ENCODE assay signal across 9 mouse cellular contexts in genomic region chr11:54264542-54264941, GRCm38 (mm10). TPM values are rescaled to one million over a fixed set of nuclear protein-coding genes. Genes with fewer than 3 reads are reported as not detected.
DNase-seq lines count a peak whose midpoint lies in the region; ATAC-seq and TF ChIP-seq lines count a peak whose summit lies in the region.
"Had no signal": no experiment of that assay in that cellular context is flagged by ENCODE, and none has a peak within 500 bp of the region (broad histone marks: within the 10 kb centered on the region; RNA-seq: fewer than 3 reads in every experiment).

No protein-coding gene starts in this region.

- ATAC-seq in forebrain, postnatal 0 days: no peak
- ATAC-seq in forebrain, embryonic 15.5 days (replicated peaks): no peak
- no peak for ATAC-seq in lung, embryonic 14.5 days (ENCODE audit: insufficient read depth)

- no peaks in the 10 kb centered on the region for H3K4me1 ChIP-seq in forebrain, postnatal 0 days (ENCODE audit: insufficient read depth)
- no peaks in the 10 kb centered on the region for H3K4me1 ChIP-seq in forebrain, embryonic 15.5 days
- no peaks in the 10 kb centered on the region for H3K4me1 ChIP-seq in cortical plate, adult 2 months (ENCODE audit: control insufficient read depth, insufficient read depth, low read length)
- no peaks in the 10 kb centered on the region for H3K4me1 ChIP-seq in lung, embryonic 14.5 days (ENCODE audit: insufficient read depth)

- peak; percentile 85 for TF ChIP-seq CTCF in forebrain, postnatal 0 days (IDR thresholded peaks at IDR 0.05; ENCODE audit: low read depth)
- peak; percentile 74 for TF ChIP-seq CTCF in cortical plate, adult 2 months (IDR thresholded peaks at IDR 0.05; ENCODE audit: extremely low read depth, insufficient read depth, low read length)
- TF ChIP-seq CTCF in lung, embryonic 14.5 days (IDR thresholded peaks at IDR 0.05; ENCODE audit: low read depth): peak; percentile 93

- H3K36me3 ChIP-seq in forebrain, postnatal 0 days (ENCODE audit: insufficient read depth): no peaks in the 10 kb centered on the region
- no peaks in the 10 kb centered on the region for H3K36me3 ChIP-seq in forebrain, embryonic 15.5 days
- no peaks in the 10 kb centered on the region for H3K36me3 ChIP-seq in lung, embryonic 14.5 days (ENCODE audit: insufficient read depth)

- 58% methylated on average over 2 of the region's 2 CpGs for WGBS in forebrain, postnatal 0 days
- 53% methylated on average over 2 of the region's 2 CpGs for WGBS in forebrain, embryonic 15.5 days
- 46% methylated on average over 2 of the region's 2 CpGs for WGBS in lung, embryonic 14.5 days

- peak; percentile 67 for DNase-seq in forebrain, postnatal 0 days
- DNase-seq in urinary bladder, postnatal 25 days (ENCODE audit: low spot score): peak; percentile 25
- no peak for DNase-seq in urinary bladder, postnatal 10 days (ENCODE audit: low spot score)
- peak; percentile 46 for DNase-seq in kidney, postnatal 14 days
- peak; percentile 83 for DNase-seq in lung, embryonic 14.5 days
- DNase-seq in spleen, postnatal 4 days (ENCODE audit: low spot score in 2 of 2): peak; percentile 43 to 77

- no peak overlapping the region for H3K4me2 ChIP-seq in forebrain, postnatal 0 days (ENCODE audit: low read depth)
- H3K4me2 ChIP-seq in forebrain, embryonic 15.5 days (replicated peaks): no peak overlapping the region
- no peak overlapping the region for H3K4me2 ChIP-seq in lung, embryonic 14.5 days

- no peak overlapping the region for H3K27ac ChIP-seq in forebrain, postnatal 0 days (ENCODE audit: low read depth, low read length)
- H3K27ac ChIP-seq in forebrain, embryonic 15.5 days (replicated peaks): no peak overlapping the region
- H3K27ac ChIP-seq in cortical plate, adult 2 months (ENCODE audit: insufficient read depth, low read length): no peak overlapping the region
- no peak overlapping the region for H3K27ac ChIP-seq in lung, embryonic 14.5 days (ENCODE audit: low read depth)

- no peak overlapping the region for H3K9ac ChIP-seq in forebrain, postnatal 0 days
- H3K9ac ChIP-seq in forebrain, embryonic 15.5 days (replicated peaks): no peak overlapping the region
- no peak overlapping the region for H3K9ac ChIP-seq in lung, embryonic 14.5 days

- H3K4me3 ChIP-seq in forebrain, postnatal 0 days (ENCODE audit: low read depth, low read length): no peak overlapping the region
- no peak overlapping the region for H3K4me3 ChIP-seq in forebrain, embryonic 15.5 days
- no peak overlapping the region for H3K4me3 ChIP-seq in cortical plate, adult 2 months (ENCODE audit: insufficient read depth, low read length)
- H3K4me3 ChIP-seq in lung, embryonic 14.5 days (ENCODE audit: low read depth, low read length): no peak overlapping the region

- TF ChIP-seq POLR2A in cortical plate, adult 2 months (IDR thresholded peaks at IDR 0.05; ENCODE audit: extremely low read depth, insufficient read depth, low read length): no peak

- H3K9me3 ChIP-seq in forebrain, postnatal 0 days (ENCODE audit: low read length): no peaks in the 10 kb centered on the region
- no peaks in the 10 kb centered on the region; the same call in 1 of the 2 replicates for H3K9me3 ChIP-seq in forebrain, embryonic 15.5 days
- no peaks in the 10 kb centered on the region; the same call in 1 of the 2 replicates for H3K9me3 ChIP-seq in lung, embryonic 14.5 days (ENCODE audit: low read depth, low read length)

- no peaks in the 10 kb centered on the region for H3K27me3 ChIP-seq in forebrain, postnatal 0 days (ENCODE audit: insufficient read depth, low read length)
- no peaks in the 10 kb centered on the region for H3K27me3 ChIP-seq in forebrain, embryonic 15.5 days
- H3K27me3 ChIP-seq in lung, embryonic 14.5 days (ENCODE audit: insufficient read depth, low read length): no peaks in the 10 kb centered on the region

RNA-seq across cellular contexts. Expression of gene Il3, which starts 2.5 kb away (rescaled TPM):
- total RNA-seq in forebrain, postnatal 0 days (2014; rRNA removed): not detected in 2 replicates
- polyA plus RNA-seq in forebrain, postnatal 0 days (2015; fragmentation: Nextera tagmentation; extraction: Ambion mirVana): not detected in 2 replicates
- not detected in 2 replicates for polyA plus RNA-seq in forebrain, embryonic 15.5 days (2015; fragmentation: Nextera tagmentation; extraction: Ambion mirVana)
- not detected in 2 replicates for polyA plus RNA-seq in cortical plate, adult 2 months (2012; rRNA removed)
- not detected in 2 replicates for polyA plus RNA-seq in lung, embryonic 14.5 days (2014; fragmentation: Nextera tagmentation; extraction: Ambion mirVana)
- total RNA-seq: layer of hippocampus, postnatal 14 days had no signal

RNA-seq across cellular contexts. Expression of gene Csf2, which starts 15.1 kb away (rescaled TPM):
- not detected in 2 replicates for total RNA-seq in forebrain, postnatal 0 days (2014; rRNA removed)
- polyA plus RNA-seq in forebrain, postnatal 0 days (2015; fragmentation: Nextera tagmentation; extraction: Ambion mirVana): not detected in 2 replicates
- not detected in 2 replicates for polyA plus RNA-seq in forebrain, embryonic 15.5 days (2015; fragmentation: Nextera tagmentation; extraction: Ambion mirVana)
- polyA plus RNA-seq in cortical plate, adult 2 months (2012; rRNA removed): not detected in 2 replicates
- 0.24 and 0.32 TPM in 2 replicates for polyA plus RNA-seq in lung, embryonic 14.5 days (2014; fragmentation: Nextera tagmentation; extraction: Ambion mirVana)
- total RNA-seq: layer of hippocampus, postnatal 14 days had no signal

RNA-seq across cellular contexts. Expression of gene Acsl6, which starts 39.1 kb away (rescaled TPM):
- total RNA-seq in forebrain, postnatal 0 days (2014; rRNA removed): 56.3 and 57.7 TPM in 2 replicates
- polyA plus RNA-seq in forebrain, postnatal 0 days (2015; fragmentation: Nextera tagmentation; extraction: Ambion mirVana): 44.7 and 48.5 TPM in 2 replicates
- polyA plus RNA-seq in forebrain, embryonic 15.5 days (2015; fragmentation: Nextera tagmentation; extraction: Ambion mirVana): 37.2 and 37.5 TPM in 2 replicates
- polyA plus RNA-seq in cortical plate, adult 2 months (2012; rRNA removed): 191 and 192 TPM in 2 replicates
- 0.35 and 0.67 TPM in 2 replicates for polyA plus RNA-seq in lung, embryonic 14.5 days (2014; fragmentation: Nextera tagmentation; extraction: Ambion mirVana)

Comparison
In these comparisons a context has a peak if more than half of its experiments do, and no peak if none do; other contexts are left out.
1. RNA of gene Acsl6, which starts 39.1 kb away (polyA plus RNA-seq): 191 to 192 TPM in cortical plate, adult 2 months, 44.7 to 48.5 TPM in forebrain, postnatal 0 days and 37.2 to 37.5 TPM in forebrain, embryonic 15.5 days; 0.35 to 0.67 TPM in lung, embryonic 14.5 days; every median in the first group is over 10 times any median in the second.
2. Peak in every context shown above with its lines, with median percentiles within 50 percentile points of each other: CTCF ChIP-seq.